Mouse (Mus musculus) layer of hippocampus, adult 9-11 months (tissue): Measurements from ENCODE around the gene Pnkp.

Experiments used
- DNase-seq: peaks from one replicate; pipeline ENCODE4 v3.0.0; 2022

Gene Pnkp

DNA sequence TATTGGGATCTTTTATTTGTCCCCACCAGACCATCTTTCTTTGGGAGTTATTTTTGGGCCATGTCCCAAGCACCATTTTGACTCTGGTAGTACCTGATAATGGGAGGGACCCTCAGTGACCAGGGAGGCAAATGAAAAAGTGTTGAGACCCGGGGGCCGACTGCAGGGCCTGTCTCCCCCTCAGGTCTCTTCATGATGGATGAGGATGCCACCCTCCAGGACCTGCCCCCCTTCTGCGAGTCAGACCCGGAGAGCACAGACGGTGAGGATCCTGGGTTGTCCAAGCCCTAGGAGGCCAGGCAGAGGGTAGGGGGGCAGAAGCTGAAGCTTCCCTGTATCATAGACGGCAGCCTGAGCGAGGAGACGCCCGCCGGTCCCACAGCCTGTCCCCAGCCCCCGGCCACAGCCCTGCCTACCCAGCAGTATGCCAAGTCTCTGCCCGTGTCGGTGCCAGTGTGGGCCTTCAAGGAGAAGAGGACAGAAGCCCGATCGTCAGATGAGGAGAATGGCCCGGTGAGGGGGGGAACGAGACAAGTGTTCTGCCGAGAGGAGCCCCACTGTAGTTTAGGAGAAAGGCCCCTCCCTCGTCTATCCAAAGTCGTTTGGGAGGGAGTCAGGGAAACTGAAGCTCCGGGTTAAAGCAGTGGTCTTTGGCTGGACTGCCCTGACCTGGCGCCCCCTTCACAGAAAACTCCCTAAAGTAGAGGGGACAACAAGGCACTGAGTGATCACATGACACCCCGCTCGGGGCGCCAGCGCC, 3.2 kb upstream of the Pnkp start:
- no peak for DNase-seq

- peak; percentile 78 for DNase-seq
Observed at GRCm38 (mm10) chr7:44854356-44855031, 2.4 kb upstream of the Pnkp start.

DNA sequence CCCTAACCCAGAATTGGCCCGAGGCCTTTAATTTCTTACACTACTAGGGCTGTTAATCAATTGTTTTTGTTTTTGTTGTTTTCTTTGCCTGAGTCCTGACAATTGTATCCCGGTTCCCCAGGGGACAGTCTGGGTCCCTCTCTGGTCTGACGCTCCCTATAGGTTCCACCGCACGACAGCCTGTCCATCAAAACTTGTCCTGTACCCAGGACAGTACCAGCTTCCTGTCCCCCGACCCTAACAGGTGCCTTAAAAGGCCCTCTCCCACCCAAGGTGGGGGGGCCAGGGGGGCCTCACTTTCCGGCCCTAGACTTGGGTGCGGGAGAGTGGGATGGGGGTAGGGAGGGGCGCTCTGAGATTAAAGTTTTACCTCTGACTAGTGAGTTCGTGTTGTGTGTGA, 1.9 kb upstream of the Pnkp start:
- no peak for DNase-seq

GRCm38 (mm10) chr7:44856265-44856916, 548 bp upstream of the Pnkp start:
- DNase-seq = no peak

GRCm38 (mm10) chr7:44857905-44858304, 966 bp downstream of the Pnkp start:
- DNase-seq = no peak

- DNase-seq = no peak
Observed at GRCm38 (mm10) chr7:44859896-44860295, 3.0 kb downstream of the Pnkp start.

DNA sequence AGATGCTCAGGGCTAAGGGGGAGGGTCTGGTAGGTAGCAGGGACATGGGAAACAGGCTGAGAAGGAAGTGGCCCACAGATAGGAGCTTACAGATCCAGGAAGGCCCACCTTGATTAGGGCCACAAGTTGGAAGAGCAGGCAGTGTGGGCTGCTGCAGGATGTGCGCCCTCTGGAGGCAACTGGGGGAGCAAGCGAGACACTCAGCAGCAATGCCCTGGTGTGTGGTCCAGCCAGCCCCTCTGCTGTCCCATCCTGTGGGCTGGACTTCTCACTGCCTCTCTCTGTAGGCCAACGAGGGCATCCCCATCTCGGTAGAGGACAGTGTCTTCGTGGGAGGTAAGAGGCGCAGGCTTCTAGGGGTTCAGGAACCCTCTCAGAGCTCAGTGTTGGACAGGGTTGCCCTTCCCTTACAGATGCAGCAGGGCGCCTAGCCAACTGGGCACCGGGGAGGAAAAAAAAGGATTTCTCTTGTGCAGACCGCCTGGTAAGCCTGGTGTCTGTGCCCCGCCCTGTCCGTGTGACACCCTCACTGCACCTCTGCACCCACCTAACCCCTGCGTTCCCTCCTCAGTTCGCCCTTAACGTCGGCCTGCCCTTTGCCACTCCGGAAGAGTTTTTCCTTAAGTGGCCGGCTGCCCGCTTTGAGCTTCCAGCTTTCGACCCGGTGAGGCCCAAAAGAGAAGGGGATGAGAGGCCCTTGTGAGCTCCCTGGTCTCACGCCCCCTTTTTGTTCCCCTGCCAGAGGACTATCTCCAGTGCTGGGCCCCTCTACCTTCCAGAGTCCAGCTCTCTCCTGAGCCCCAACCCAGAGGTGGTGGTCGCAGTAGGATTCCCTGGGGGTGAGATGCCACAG, 3.9 kb downstream of the Pnkp start:
- no peak for DNase-seq

GRCm38 (mm10) chr7:44861429-44861816, 4.5 kb downstream of the Pnkp start:
- no peak for DNase-seq

- no peak for DNase-seq
Observed at GRCm38 (mm10) chr7:44862434-44862833, 5.5 kb downstream of the Pnkp start.

- DNase-seq = no peak
Observed at GRCm38 (mm10) chr7:44863210-44863609, 6.3 kb downstream of the Pnkp start.

DNA sequence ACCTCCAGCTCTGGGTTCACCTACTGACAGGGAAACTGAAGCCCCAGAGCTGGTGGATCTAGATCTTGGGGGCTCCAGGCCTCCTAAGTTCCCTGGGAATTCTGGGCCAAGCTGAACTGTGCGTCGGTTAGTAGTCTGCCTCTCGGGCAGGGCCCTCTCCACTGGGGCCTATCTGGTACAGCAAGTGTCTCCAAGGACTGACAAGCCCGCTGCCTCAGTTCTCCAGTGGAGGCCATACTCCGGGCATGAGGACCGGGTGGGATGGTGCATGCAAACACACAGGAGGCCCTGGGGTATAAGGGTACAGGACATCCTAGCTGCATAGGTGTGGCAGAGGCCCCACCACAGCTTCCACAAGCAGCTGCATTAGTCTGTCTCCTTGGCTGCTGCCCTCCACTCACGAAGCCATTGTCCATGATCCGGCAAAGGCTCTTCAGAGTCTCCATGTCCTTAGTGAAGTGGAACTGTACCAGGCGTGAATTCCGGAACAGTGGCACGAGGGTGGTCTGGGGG, 7.1 kb downstream of the Pnkp start:
- no peak for DNase-seq

DNA sequence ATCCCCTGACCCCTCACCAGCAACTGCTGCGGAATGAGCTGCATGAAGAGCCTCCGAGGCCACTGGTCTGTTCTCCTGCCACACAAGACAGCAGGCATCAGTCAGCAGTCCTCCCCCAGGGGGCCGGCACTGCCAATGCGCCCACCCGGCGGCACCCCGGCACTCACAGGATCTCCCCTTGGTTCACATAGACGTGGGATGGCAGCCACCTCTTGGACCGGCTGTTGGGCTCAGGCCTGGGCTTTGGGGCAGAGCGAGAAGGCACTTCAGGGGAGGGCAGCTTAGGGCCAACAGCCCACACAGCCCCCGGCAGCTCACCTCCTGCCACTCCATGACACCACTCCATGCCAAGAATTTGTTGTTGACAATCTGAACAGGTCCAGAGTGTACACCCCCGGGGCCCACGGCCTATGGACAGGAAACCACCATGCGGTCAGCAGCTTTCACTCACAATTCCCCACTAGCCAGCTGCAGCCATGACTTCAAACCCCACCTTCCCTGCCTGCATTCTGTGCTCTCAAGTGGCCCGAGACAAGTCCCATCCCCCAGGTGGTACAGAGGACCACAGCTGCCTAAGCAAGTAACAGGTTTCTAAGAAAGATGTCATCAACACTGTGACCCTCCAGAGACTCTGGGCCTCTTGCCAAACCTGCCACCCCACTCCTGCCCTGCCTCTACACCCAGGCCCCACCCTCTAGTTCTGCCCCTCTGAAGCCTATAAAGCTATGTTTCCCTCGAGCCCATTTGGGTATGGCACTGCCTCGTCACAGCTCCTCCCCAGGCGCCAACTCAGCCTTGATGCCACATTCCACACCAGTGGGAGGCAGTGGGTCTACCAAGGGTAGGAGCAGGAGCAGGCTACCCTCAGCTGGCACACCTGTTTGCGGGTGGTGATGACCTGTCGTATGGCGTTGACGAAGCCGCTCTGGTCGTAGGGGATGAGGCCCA, 7.9 kb downstream of the Pnkp start:
- no peak for DNase-seq

GRCm38 (mm10) chr7:44866276-44867009, 9.5 kb downstream of the Pnkp start:
- DNase-seq = no peak

DNA sequence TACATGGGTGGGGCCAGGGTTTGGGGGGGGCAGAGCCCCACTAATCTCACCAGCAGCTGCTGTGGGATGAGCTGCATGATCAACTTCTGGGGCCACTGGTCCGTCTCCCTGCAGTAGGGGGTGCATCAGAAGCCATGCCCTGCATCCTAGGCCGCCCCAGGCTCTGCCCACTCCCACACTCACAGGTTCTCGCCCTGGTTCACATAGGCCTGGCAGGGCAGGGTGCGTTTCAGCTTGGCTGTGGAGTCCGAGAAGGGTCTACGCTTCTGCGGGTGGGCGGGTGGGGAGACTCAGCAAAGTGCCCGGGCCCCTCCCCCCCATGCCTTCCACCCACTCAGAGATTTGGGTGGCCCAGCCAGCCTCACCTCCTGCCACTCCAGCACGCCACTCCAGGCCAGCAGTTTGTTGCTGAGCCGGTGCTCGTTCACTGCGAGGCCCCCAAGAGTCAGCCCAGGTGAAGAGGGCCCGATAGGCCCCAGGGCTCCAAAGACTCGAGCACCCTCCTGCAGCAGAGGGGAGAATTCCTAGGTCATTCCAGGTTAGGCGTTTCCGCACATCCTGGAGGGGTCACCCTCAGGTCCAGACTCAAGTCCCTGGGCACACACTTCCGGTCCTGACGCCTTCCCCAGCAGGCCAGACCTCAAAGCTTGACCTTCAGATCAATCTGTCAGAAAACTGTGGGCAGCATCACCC, 10.2 kb downstream of the Pnkp start:
- no peak for DNase-seq

- no peak for DNase-seq
Observed at GRCm38 (mm10) chr7:44867802-44868201, 10.9 kb downstream of the Pnkp start.

- DNase-seq = no peak
Observed at GRCm38 (mm10) chr7:44868465-44868864, 11.5 kb downstream of the Pnkp start.

- no peak for DNase-seq
Observed at GRCm38 (mm10) chr7:44868919-44869696, 12.2 kb downstream of the Pnkp start.

- peak; percentile 99 for DNase-seq
Observed at GRCm38 (mm10) chr7:44869697-44870528, 13.0 kb downstream of the Pnkp start, which contains the start of gene Ptov1. Gene Ptov1 (minus strand): TSS chr7:44869788.
